Mouse (Mus musculus) 3T3-L1 (cell line): ENCODE measurements at regions not wholly inside any gene's neighbourhood (a gene's known extent, or its start where the extent isn't known, plus 50 kb on each side); places are given as distances from the start of the nearest gene placed in this dataset.

Experiments used
- DNase-seq: peaks from one replicate; pipeline ENCODE4 v3.0.0-alpha.2; 2015; ENCODE audit warnings: low read depth, low spot score

DNA sequence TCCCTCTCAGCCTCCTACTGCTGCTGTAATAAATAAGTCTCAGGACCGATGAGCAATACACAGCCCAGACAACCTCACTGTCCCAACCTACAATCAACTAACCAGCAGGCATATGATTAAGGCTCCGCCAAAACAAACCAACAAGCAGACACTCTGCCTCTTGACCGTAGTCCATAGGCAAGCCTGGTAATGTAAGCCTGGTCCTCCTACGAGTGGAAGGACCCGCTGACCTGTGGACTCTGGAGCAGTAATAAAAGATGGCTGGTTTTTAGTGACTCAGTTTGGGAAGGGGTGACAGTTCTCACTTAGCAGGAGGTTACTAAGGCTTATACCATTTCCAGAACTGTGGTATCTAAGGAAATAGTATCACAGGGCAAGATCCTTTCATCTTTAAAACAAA, 53.4 kb downstream of the Gm47996 start:
- DNase-seq: no peak

DNA sequence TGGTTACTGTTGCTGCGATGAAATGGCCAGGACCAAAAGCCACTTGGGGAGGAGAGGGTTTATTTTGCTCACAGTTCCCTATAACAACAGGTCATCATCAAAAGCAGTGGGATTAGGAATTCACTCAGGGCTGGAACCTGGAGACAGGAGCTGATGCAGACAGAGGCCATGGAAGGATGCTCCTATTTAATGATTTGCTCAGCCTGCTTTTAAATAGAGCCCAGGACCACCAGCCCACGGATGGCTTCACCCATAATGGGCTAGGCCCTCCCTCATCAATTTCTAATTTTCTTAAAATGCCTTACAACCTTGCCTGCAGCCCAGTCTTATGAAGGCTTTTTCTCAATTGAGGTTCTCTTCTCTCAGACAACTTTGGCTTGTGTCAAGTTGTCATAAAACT, 53.9 kb downstream of the Gm47996 start:
- DNase-seq: no peak

DNA sequence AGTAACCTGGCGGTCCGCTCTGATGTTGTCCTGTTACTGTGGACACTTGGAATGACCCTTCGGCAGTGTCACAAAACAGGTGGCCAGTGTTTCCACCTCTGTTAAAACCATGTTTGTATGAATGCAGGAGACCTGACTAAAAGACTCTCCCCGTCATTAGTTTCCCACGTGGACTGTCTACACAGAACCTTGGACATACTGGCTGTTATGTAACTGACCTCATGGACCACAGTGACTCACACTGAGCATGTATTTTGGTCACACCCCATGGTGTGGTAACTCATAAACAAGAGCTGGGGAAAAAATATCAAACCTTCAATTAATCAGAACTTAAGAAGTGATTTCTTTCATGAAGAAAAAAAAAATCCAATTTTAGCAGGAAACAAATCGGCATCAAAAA, 54.9 kb downstream of the Gm47996 start:
- DNase-seq: peak; percentile 38

DNA sequence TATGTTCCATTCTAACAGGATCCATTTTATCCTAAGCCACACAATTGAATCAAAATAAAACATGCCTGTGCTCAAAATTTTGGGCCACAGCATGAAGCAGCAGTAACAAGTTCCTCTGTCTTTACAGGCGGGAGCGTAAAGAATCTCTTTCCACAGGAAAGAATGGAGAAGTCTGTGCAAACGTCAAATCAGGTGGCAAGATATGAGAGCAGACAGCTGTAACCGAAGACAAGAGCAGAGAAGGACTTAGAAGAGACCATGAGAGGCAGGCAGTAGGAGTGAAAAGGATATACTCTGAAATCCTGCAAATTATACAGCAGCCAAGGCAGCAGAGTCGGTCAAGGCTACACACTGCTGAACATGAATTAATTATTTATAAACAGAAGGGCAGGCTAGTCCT, 55.7 kb downstream of the Gm47996 start:
- no peak for DNase-seq

DNA sequence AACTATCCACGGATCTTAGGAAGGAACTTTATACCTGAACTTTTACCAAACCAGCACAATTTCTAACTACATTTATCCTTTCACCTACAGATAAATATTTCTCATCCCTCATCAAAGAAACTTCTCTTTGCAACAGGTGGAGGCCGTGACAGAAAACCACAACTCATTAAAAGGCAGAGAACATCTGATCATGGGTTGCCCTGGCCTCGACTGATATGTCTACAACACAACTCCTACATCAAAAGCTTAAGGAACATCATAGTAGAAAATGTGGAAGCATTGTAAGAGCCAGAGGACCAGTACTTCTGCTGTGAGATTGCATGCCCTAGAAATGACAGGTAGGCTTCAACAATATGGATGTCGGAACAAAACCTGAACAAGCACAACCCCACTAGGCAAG, 56.8 kb downstream of the Gm47996 start:
- DNase-seq: no peak

DNA sequence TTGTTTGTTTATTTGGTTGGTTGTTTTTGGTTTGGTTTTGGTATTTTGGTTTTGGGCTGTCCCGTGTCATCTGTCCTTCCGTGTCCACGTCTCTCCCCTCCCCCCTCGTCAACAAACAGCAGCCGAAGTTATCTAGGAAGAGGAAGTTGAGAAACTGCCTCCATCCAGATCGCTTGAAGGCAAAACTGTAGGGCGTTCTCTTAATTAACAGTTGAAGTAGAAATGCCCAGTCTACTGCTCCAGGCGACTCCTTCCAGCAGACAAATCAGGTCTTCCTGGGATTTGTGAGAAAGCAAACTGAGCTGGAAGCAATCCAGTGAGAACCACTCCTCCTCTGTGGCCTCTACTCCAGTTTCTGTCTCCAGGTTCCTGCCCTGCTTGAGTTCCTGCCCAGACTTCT, 60.8 kb downstream of the Gm47996 start:
- DNase-seq: peak; percentile 25

DNA sequence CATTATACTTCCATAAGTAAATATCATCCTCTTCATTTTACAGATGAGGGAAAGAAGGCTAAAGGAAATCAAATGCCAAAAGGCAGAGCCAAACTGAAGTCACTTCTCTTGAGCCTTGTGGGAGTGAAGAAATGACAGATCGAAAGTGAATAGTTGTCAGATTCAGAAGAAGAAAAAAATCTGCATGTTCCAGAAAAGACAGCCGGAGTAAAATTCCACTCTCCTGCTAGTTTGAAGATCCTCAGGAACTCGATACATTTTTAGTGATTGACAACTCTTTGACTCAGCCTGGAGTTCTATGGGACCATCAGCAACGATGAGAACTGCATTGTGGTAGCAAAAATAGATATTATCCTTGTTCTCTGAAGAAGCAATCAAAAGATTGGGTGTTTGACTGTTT, 64.4 kb downstream of the Gm47996 start:
- DNase-seq: no peak

DNA sequence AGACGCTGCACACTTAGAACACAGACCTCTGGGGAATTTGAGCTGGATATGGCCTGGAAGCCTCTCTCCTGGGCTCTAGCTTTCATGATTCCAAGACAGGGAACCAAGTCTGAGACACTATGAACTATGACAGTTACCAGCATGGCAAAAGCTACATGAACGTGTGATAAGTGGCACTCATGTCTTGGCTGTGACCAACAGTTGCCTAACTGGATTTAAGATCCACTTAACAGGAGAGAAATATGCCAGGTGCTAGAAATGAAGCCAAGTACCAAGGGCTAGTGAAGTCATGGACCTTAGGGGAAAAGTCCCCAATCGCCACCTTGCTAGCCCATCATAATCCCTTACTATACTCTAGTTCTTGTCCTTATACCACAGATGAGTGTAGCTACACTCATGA, 65.7 kb downstream of the Gm47996 start:
- DNase-seq: no peak

DNA sequence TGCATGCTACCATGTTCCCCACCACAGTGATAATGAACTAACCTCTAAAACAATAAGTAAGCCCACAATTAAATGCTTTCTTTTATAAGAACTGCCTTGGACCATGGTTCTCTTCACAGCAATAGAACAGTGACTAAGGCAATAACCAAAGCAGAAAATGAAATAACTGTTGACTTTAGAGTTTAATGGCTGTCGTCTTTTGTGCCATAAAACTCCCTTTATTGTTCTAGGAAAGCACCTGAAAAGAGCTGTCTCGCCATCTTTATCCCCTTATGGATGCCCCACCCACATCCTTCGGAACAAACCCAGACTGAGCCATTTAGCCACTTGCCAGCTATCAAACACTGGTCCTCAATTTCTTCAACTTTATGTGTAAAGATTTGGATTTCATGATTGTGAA, 64.3 kb upstream of the Ivns1abp start:
- no peak for DNase-seq

DNA sequence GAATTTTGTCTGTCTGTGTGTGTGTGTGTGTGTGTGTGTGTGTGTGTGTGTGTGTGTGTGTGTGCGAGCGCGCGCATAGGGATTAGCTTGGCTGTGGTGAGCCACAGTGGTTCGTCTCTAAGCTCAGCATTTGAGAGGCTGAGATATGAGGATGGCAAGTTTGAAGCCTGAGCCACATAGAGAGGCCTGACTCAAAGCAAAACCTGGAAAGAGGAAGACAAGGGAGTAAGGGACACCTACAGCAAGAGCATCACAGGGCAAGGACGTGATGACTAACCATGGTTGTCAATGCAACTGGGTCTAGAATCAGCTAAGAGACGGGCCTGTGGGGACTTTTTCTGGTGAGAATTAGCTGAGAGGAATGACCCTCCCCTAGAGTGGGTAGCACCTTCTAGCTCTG, 59.2 kb upstream of the Ivns1abp start:
- no peak for DNase-seq

DNA sequence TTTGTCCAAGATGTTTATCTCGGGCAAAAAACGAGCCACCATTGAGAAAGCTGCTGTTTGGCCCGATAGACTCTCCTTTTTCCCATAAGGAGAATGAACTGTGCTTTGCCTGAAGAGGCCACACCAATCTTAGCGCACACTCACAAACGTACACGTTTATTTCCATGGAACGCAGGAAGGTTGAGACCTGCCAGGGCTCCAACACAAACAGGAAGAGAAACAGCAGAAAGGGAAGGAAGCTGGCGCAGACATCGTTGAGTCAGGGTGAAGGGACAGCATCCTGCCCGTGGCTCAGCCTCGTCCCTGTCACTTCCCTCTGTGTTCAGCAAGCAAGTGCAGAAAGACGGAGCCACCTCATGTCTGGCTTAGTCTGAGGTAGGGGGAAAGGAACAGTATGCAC, 56.8 kb upstream of the Ivns1abp start:
- no peak for DNase-seq

DNA sequence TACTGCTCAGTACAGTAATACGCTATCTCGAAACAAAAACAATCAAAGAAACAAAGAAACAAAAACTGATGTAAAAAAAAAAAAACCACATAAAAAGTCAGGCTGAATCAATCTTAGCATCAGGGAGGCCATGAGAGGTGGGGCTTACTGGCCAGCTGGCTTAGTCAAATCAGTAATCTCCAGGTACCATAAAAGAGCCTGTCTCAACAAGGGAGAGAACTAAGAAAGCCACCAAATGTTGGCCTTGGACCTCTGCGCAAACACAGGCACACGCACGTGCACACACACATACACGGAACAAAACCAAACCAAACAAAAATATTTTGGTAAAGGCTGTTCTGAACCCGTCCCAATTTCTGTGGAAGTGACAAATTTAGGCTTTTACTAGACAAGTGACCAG, 55.2 kb upstream of the Ivns1abp start:
- no peak for DNase-seq

DNA sequence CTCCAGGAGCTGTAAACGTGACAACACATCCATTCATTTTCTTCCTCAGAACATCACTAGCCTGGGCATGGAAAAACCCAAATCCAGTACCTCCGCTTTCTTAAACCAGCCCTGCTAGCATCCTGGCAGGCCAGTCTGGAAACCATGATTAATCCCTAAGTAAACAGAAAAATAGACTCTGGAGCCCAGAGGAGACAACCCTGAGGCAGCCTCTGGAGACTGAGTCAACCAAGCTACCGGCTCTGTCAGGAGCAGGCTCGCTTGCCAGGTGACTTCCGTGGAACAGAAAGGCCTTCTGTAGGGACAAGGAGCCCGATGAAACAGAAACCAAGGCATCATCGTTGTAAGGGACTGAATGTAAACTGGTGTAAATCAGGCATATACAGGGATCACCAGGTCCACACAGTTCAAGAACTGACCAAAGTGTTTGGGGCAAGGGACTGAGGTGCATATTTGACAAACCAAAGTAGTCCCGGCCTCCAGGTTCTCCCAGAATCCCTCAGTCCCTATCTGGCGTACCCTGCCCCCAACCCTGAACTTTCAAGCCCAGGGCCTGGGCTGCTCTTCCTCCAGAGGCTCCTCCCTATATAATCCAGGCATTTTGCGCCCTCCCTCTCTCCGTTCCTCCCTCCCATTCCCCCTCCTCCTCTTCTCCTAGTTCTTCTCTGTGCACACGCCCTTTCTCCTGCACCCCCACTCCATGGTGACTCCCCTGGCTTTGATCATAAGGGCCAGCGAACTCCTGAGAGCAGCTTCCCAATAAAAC, 54.6 kb upstream of the Ivns1abp start:
- DNase-seq: peak; percentile 68

DNA sequence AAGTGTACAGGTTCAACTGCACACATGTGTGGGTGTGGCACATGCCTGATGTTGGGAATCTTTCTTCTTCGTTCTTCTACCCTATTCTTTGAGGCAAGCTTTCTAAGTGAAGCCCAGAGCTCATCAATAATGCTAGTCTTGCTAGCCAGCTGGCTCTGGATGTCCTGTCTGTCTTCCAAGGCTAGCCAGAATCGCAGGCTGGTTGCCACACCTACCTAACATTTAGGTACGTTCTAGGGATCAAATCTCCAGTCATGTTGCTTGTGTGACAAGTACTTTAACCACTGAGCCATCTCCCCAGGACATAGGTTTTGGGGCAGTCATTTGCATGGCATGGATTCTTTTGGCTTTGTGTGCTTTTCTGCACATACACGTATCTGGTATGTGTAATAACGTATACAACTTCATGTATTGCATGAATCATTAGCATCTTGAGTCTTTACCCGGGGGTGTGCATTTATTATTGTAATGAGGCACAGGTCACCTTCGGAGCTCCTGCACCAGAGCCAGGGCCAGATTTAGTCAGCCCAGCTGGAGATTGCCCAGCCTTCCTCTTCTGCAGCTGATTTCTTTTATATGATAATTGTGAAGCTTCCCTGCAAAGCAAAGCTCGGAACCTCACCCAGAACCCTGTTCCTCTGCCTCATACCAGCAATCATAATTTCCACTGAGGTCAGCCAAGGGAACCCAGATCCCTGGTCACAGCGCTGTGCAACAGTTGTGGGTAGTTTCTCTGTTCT, 50.8 kb upstream of the Ivns1abp start:
- no peak for DNase-seq
